Mouse (Mus musculus): ENCODE data around the gene Ptcra. TPM values are rescaled to one million over a fixed set of nuclear protein-coding genes. Genes with fewer than 3 reads are reported as not detected.
A peak's percentile ranks its signal among the peaks of the same experiment; 100 is the strongest.
"Not testable (repeated sequence)": the region's sequence is repeated elsewhere in the genome, so short reads cannot be mapped to it uniquely, and the experiment has no call there.

The Ptcra gene
- total RNA-seq (2022) = not detected

DNA sequence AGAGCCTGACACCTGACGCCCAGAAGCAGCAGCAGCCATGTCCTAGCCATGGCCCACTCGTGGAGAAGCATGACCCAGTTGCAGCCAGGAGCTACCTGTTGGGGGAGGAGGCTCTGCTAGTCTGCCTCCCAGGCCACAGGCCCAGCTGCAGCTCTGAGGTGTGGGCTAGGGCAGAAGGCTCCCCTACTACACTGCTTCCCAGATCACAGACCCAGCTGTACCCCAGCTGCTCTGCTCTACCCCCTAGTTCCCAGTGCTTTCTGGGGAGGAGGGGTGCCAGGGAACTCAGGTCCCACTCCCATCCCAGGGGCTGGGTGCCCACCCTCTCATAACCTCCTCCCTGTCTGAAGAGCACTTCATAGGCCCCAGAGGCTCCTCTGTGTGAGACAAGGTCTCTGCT is at the start of gene Ptcra:
Gene Ptcra (minus strand): TSS at position 169 of the 400 bp plus-strand sequence.
- DNase-seq (ENCODE audit: low spot score) = no peak

DNA sequence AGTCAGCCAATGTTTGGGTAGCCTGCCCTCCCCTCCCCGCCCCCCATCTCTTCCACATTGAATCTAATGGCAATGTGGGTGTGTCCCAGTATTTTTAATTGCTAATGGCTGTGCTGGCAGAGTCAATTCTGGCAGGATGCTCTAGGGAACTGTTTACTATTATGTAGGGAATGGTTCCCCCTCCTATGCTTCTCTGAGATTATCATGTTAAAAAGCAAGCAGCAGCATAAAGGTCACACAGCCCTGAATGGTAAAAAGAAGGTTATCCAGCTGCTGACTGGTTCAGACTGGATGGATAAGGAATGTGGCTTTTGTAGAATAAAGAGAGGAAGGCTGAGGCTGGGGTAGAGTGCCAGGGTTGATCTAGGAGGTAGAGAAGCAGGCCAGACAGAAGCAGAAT is 48.9 kb upstream of the Ptcra start:
- DNase-seq (ENCODE audit: low spot score) = no peak

DNA sequence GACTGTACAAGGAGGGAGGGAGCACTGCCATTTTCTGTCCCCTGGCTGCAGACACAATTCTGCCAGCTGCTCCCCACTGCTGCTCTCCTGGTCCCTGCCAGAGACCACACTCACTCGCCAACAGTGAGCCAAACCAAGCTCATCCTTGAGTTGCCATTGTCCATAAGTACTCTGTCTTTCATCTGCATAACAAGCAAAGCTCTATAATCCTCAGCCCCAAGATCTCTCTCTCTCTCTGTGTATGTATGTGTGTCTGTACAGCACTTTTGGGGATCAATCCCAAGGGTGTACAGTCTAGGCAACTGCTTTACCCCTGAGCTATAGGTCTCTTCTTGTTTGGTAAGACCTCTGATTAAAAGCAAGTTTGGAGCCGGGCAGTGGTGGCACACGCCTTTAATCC is 47.2 kb upstream of the Ptcra start:
- DNase-seq (ENCODE audit: low spot score) = no peak

DNA sequence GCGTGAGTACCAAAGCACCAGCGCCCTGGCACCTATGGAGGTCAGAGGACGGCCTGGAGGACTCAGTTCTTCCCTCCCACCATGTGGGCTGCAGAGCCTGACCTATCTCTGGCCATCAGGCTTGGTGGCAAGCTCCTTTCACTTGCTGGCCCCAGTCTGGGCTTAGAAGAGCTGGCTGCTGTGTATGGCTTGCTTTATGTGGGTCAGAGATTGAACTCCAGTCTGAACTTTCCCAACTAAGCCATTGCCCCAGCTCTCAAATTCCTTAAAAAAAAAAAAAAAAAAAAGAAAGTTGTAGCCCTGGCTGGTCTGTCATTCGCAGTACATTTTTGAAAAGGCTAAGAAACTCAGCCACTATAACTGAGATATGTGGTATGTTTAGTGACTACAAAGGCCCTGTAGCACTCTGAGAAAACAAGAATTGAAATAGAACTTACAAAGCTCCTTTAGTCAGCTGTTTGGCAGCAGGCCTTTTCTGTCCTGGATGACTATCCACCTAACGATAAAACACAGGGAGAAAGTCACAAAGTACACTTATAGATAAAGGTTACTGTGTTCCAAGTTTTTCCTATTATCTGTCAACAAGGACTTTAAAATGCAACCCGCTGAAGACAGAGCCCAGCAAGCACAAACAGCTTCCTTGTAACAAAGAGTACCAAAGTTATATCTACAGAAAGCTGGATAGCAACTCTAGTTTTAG is 45.8 kb upstream of the Ptcra start:
- DNase-seq (ENCODE audit: low spot score) = no peak

DNA sequence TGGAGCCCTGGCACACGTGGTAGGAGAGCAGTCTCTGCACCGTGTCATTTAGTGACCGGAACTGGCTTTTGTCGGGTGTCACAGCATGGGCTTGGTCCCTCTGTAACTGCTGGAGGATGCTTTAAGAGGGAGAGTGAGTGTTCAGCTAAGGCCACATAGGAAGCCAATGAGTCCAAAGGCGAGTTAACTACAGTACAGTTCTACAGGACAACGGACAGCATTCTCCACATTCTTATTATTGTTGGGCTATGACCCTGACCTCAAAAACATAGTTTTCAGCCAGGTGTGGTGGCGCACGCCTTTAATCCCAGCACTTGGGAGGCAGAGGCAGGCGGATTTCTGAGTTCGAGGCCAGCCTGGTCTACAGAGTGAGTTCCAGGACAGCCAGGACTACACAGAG is 44.9 kb upstream of the Ptcra start:
- no peak for DNase-seq (ENCODE audit: low spot score)

DNA sequence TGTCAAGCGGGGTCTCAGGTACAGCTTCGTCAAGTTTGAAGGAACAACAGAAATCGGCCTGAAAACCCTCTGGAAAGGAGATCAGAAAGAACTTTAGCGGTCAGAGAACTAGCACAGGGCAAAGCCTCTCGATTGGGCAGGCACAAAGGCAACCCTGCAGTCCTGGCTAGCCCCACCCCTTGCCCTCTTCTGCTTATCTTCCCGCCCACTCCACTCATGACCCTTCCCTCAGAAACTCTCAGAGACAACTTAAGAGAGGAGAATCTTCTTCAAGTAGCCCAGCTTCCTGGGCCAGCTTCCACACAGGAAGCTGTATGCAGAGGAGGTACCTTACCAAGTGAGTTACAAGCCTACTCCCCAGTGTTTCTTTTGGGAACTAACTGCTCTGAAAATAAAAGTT is 38.2 kb upstream of the Ptcra start:
- DNase-seq (ENCODE audit: low spot score) = no peak

DNA sequence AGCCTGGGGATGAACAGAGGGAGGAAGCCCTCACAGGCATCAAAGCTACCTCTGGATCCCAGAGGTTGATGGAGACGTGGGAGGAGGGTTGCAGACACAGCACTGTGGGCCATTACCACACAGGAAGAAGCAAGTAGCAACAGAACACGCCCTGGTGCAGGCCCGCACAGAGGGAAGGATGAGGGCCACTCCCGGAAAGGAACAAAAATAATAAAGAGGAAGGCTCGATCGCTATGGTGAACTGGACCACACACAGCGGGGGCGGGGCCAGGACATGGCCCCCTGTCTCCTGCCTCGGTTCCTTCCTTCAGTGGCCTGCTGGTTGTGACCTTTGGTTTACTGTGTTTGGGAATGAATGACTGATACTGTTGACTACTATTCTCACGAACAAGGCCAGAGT is 36.2 kb upstream of the Ptcra start:
- DNase-seq (ENCODE audit: low spot score) = no peak

DNA sequence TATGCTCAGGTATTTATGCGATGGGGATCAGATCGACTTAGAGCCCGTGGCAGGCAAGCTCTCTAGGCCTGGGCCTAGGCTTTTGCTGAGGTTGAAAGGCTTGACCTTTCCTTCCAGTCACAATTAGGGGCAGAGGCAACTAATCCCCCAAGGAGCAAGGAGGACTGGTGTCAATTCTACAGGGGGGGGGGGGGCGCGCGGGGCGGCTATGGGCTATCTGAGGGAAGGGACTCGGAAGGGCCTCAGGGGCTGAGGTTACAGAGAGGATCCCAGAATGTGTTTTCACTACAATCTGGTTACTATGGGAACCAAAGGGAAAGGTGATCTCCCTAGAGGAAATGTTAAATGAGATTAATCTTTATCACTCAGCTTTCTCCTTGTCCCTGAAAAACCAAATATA is 33.9 kb upstream of the Ptcra start:
- no peak for DNase-seq (ENCODE audit: low spot score)

DNA sequence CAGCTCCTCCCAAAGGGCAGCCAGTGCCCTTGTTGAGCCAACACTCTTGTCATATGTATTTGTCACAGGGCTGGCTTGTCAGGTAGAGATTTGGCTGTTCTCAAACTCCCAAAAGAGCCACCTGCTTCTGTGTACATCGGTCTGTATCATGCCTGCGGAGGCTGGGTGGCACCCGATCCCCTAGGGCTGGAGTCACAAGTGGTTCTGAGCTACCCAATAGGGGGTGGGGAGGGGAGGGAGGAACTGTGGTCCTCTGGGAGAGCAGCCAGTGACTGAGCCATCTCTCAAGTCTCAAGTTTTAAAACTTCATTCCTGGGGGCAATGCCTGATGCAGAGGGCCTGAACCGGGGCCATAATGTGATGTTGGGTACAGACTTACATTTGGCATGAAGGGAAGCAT is 33.2 kb upstream of the Ptcra start:
- DNase-seq (ENCODE audit: low spot score) = no peak

DNA sequence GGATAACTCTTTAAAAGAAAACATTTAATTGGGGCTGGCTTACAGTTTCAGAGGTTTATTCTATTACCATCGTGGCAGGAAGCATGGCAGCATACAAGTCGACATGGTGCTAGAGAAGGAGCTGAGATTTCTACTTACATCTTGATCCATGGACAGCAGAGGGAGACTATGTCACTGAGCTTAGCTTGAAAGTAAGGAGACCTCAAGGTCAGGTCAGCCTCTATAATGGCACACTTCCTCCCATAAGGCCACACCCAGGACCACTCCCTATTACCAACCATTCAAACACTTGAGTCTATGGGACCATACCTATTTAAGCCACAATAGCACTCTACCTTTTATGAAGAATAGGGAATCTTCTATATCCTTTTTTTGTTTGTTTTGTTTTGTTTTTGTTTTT is 29.5 kb upstream of the Ptcra start:
- no peak for DNase-seq (ENCODE audit: low spot score)

DNA sequence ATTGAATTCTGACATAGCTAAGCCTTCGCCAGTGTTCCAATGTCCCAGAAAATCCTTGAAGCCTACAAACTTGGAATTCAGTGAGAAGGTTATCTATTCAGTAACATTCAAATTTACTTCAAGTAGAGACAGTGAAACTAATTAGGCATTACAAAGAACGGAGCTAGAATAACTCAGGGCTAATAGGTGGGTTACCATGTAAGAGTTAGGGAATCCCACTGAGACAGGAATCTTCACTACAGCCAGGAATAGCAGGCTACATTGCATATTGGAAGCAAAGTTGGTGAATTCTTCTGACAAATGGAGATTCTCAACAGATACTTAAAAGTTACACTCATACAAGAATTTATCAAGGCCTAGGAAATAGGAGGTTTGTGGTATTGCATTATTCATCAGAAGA is 24.5 kb upstream of the Ptcra start:
- DNase-seq (ENCODE audit: low spot score) = not testable (repeated sequence)

DNA sequence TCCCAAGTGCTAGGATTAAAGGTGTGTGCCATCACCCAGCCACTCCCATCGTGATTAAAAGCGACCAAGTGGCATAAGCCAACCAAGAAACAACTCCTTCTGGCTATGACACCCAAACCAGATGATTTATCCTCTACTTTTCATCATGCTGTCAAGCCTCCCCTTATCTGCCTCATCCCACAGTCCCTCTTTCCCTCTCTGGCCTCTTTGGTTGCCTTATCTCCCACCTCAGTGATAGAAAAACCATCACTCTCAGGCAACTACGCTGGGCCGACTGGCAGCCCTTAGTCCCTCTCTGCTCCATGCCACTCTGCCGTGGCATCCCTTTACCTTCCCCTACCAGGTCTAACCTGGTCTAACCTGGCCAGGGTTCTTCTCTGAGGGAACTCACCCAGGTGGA is 23.4 kb upstream of the Ptcra start:
- DNase-seq (ENCODE audit: low spot score) = no peak

DNA sequence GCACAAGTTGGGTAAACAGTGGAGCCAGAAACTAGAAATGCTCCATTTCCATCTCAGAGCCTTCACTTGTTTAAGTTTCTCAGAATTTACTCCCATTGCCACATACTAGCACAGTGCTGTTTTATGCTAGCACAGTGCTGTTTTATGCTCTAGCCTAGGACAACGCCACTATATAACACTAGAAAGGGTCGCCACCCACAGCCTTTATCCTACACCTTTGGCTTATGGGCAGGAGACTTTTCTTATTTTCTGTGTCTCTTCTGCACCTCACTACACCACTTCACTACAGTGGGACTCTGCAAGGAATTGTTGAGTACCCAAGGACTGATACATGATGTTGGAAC is 19.7 kb upstream of the Ptcra start:
- no peak for DNase-seq (ENCODE audit: low spot score)

DNA sequence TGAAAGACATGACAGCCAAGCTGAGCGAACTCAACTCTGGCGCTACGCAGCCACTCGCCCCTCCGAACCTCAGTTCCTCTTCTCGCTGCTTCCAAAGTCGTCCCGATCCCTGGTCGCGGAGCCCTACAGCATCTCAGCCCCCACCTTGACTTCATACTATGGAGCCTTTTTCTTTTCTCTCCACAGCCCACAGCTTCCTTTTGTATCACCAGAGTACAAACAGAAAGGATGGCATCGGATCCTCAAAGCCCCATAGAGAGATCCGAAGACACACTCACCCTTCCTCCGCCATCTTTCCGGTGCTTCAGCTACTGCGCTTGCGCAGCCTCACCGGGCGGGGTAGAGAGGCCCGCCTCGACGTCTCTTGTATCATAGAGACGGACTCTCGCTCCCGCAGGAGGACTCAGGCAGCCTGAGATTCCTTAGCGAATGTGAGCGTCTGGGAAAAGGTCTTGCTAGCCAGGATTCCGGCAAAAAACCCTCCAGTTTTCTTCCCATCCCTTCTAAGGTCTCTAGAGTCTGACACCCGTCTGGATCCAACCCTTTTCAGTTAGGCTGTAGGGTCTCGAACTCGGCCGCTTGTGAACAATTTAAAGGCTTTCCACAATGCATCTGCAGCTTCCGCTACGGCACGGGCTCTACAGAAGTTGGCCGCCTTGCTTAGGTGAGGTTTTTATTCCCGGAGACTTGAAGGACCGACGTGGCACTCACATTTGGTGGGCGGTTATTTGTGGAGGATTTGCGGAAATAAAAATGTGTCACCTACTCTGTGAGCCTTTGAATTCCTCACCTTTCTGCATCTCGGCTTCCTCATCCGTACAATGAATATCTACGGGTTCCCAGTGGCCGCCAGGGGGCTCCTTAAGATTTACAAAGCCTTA is 19.1 kb upstream of the Ptcra start, which contains the start of gene Rpl7l1:
Gene Rpl7l1 (minus strand): TSS at position 332 of the 881 bp plus-strand sequence.
- DNase-seq (ENCODE audit: low spot score) = peak; percentile 93

DNA sequence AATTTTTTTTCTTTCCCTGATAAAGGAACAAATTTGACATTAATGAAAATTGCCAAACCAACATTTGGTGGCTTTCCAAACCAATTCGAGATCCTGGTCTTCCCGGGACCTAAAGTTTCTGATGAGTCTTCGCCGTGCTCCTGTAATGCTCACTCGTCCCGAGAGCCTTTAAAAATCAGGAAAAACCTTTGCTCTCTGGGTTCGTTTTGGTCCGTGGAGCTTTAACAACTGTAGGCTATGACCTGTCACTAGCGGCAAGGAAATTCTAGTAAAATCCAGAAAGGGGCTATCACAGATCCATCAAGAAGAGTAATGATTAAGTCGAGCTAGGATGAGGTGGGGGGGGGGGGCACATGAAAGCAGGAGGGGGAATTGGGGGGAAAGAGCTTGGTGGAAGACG is 18.4 kb upstream of the Ptcra start:
- DNase-seq (ENCODE audit: low spot score) = no peak

DNA sequence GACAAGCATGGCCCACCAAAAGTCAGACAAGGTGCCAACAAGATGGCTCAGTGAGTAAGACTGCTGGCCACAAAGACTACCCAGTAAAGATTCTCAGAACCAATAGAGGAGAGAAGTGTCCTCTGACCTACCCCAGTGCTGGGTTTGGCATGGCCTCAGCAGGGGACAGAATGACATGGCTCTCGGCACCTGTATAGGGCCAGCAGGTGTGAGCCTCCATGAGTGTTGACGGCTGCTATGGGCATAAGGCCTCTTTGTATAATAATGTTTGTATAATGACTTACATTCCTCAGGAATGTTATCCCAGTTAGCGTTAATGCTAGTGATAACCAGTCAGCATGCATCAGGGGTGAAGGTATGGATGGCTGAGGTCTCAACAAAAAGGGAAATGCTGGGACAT is 12.6 kb upstream of the Ptcra start:
- DNase-seq (ENCODE audit: low spot score) = no peak

DNA sequence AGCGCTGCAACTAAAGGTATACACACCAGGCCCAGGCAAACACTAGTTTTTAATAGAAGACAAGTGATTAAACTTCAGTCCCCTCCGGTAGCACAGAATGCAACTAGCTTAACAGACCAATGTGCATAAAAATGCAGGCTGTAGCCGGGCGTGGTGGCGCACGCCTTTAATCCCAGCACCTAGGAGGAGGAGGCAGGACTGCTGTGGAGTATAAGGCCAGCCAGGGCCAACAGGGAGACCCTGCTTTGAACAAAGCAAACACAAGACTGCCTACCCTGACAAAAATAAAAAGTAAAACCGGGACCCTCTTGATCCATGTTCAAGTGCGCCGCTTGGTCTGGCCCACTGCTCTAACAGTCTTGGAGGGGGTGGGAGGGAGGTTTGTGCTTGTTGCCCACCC is 11.6 kb upstream of the Ptcra start:
- no peak for DNase-seq (ENCODE audit: low spot score)

DNA sequence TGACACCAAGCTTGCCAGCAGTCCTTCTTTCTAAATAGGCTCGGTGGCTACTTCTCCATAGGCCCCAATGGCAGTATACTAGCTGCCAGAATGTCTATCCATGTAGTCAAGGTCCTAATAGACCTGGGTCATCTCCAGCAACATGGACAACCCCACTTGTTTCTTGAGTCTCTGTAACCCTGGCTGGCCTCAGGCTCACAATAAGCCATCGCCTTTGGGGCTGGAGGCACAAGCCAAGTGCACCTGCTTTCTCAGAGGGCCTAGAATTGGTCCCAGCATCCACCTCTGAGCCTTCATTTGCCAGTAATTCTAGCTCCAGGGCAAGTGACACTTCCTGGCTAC is 10.6 kb upstream of the Ptcra start:
- DNase-seq (ENCODE audit: low spot score) = no peak

DNA sequence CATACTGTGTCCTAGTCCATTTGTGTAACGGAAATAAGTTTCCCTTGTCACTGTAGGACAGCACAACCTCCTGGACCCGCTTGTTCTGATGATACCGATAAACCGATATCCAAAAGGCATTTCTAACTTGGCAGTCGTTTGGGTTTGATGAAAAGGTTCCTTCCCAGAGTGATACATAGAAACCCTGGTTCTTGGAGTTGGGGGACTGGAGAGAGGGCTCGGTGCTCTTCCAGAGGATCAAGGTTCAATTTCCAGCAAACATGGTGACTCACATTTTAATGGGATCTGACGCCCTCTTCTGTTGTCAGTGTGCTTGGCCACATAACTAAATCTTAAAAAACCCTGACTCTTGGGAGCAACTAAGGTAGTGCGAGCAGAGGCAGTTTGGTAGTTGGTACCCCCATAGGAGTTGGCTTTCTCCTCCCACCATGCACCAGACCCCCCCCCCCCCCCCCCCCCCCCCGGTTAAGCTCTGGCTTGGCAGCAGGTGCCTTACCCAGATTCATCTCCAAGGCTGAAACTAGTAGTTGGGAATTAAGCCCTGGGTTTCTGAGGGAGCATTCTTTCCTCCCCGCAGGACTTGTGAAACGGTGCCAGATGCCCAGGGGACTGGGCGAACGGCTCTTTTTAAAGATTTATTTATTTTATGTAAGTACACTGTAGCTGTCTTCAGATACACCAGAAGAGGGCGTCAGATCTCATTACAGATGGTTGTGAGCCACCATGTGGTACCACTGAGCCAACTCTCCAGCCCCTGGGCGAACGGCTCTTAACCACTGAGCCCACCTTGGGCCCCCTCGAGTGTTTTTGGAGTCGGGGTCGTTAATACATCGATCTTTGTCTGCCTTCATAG is 10.0 kb upstream of the Ptcra start:
- DNase-seq (ENCODE audit: low spot score) = no peak

DNA sequence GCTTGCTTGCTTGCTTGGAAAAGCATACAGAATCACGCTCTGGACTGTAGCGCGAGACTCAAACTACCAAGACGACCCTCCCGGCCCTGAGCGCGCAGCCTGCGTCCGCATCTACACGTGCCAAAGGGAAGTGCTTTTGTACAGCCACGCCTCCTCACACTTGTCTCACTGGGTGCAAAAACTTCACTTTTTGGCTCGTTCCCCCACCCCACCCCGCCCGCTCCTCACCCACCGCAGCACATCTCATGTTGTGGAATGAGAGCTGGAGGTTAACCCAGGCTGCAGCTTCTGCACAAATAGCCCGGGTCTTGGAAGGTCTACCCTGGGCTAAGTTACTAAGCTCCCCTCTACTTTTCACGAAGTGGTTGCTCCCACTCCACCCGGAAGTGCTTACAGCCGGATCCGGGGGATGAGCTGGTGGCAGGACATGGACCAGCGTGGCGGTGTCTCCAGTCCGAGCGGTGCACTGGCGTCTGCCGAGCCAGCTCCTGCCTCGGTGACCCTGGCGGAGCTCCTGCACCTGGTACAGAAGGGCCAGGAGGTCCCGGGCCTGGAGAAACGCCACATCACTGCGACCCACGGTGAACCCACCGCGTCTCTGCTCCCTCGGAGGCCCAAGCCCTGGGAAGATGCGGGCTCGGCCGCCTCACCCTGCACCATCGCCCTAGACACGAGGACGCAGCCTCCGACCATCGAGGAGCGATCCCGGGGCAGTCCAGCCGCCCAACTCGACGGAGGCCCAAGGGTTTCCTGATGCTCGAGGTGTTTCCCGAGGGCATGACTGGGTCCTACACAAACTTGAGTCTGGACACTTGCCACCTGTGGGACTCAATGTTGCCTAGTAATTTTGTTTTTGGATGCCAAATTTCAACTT is 9.1 kb upstream of the Ptcra start, which contains the start of gene 2310039H08Rik:
Gene 2310039H08Rik (plus strand): TSS at position 232 of the 874 bp plus-strand sequence.
- peak; percentile 86 for DNase-seq (ENCODE audit: low spot score)

DNA sequence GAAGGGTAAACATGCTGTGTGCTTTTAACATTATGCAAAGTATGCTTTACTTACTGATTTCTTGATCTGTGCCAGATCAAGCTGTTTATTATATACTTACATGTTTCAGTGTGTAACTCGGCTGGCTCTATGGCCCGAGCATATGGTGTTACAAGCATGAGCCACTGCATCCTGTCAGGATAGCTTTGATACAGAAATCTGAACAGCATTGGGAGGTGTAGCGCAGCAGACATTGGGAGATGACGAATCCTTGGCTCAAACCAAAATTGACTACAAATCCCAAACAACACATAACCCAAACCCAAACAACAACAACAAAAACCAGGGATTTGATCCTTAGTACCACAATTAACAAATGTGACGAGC is 8.5 kb upstream of the Ptcra start:
- no peak for DNase-seq (ENCODE audit: low spot score)
